Mouse (Mus musculus) ES-Bruce4 (cell line): ENCODE results near the gene Mvk. TPM values are rescaled to one million over a fixed set of nuclear protein-coding genes. Genes with fewer than 3 reads are reported as not detected.
A peak's percentile ranks its signal among the peaks of the same experiment; 100 is the strongest.

Experiments
- H3K27ac ChIP-seq: 2 replicates; pipeline ENCODE4 v1.5.1; 2012; ENCODE audit warnings: low read length, inconsistent platforms; ENCODE audit not compliant: insufficient read depth
- H3K27me3 ChIP-seq: 2 replicates; pipeline ENCODE4 v1.6.1; 2012; ENCODE audit warnings: mild to moderate bottlenecking, low read length, inconsistent platforms; ENCODE audit not compliant: control insufficient read depth, poor library complexity, insufficient read depth, severe bottlenecking
- H3K36me3 ChIP-seq: 2 replicates; pipeline ENCODE4 v1.6.1; 2012; ENCODE audit warnings: inconsistent platforms, mild to moderate bottlenecking, low read length, moderate library complexity; ENCODE audit not compliant: control insufficient read depth, poor library complexity, insufficient read depth, severe bottlenecking
- H3K4me1 ChIP-seq: one replicate; pipeline ENCODE4 v1.8.1; 2011; ENCODE audit warnings: low read length; ENCODE audit not compliant: control insufficient read depth, insufficient read depth
- H3K4me3 ChIP-seq: 2 replicates; pipeline ENCODE4 v1.5.1; 2011; ENCODE audit warnings: low read depth, mild to moderate bottlenecking, low read length
- H3K9ac ChIP-seq: 2 replicates; pipeline ENCODE4 v1.6.1; 2012; ENCODE audit warnings: low read depth, mild to moderate bottlenecking, inconsistent platforms; ENCODE audit not compliant: poor library complexity, severe bottlenecking
- H3K9me3 ChIP-seq: replicated peaks from 2 replicates; pipeline ENCODE4 v1.6.1; 2012; ENCODE audit warnings: mild to moderate bottlenecking, low read length, inconsistent platforms; ENCODE audit not compliant: control insufficient read depth, poor library complexity, insufficient read depth, severe bottlenecking
- CTCF ChIP-seq: IDR thresholded peaks from one replicate; pipeline ENCODE4 v1.8.1; 2011; ENCODE audit warnings: low read depth, low read length
- EP300 ChIP-seq: IDR thresholded peaks from 2 replicates; pipeline ENCODE4 v1.6.1; 2011; ENCODE audit warnings: low read depth, low read length; ENCODE audit not compliant: insufficient read depth
- POLR2A ChIP-seq: IDR thresholded peaks from one replicate; pipeline ENCODE4 v1.8.1; 2011; ENCODE audit warnings: low read length; ENCODE audit not compliant: insufficient read depth
- polyA plus RNA-seq: library from polyadenylated mRNA; stranded (reverse); fragments of >200 nt; gene quantifications from 2 replicates; pipeline ENCODE4 v1.2.4, GENCODE M21; 2011; ENCODE audit warnings: low read depth; ENCODE audit not compliant: missing spikeins, insufficient read depth, insufficient read length

The Mvk gene
- polyA plus RNA-seq, 1 experiment = 16.7 TPM

DNA sequence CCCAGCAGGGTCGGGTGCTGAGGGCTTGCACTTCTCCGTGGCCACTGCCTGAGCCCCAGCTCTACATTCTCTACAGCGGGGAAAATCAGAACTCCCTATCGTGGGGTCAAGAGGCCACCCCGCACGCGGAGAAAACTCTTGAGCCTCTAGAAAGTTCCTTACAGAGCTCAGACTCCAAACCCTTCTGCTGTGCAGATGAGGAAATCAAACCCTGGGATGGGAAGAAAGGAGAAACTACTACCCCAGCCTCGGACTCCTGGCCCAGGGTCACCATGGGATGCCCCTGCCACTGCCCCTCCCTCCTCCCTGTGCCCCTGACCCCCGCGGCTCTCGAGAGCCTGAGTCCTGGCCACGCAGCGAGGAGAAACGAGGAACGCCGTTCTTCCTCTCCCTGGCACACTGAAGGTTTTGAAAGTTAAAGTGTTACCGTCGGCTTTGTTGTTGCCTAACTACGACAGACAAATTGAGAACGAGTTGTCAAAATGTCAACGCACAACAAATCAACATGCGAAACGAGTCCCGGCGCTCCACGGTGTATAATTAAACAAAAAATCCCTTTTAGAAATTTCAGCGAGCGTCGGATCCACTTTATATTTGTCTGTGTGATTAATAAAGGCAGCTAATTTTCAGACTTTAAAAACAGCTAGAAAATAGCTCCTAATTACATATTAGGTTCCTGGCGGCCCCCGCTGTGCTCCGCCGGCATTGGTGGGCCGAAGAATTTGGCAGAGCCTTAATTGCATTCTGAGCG is 30.8 kb downstream of the Mvk start:
- Histone ChIP-seq H3K27me3 (no peaks in the 10 kb centered on the region), H3K9me3 (no peaks in the 10 kb centered on the region), H3K27ac (no peak overlapping the region), H3K36me3 (no peaks in the 10 kb centered on the region), H3K4me3 (no peak overlapping the region), H3K4me1 (no peaks in the 10 kb centered on the region), H3K9ac (no peak overlapping the region)
- TF ChIP-seq POLR2A = no peak
- no peak for TF ChIP-seq CTCF
- TF ChIP-seq EP300 = no peak

DNA sequence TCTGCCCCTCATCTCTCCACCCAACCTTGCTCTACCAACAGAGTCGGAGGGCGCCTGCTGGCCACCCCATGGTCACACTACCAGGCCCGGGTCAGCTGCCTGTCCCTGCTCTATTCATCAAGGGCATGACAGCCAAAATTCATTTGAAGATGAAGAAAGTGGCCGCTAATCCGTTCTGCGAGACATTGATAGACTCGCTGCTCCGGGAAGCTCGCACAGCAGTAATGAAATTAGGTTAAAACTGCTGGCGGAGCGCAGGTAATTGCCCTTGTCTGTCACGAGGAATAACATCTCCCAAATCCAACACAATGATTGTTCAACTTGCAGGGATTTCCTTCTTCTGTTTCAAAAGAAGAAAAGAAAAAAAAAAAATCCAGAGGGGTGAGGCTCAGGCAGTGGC is 34.2 kb downstream of the Mvk start:
- Histone ChIP-seq H3K4me1 (no peaks in the 10 kb centered on the region), H3K36me3 (no peaks in the 10 kb centered on the region), H3K4me3 (no peak overlapping the region), H3K27ac (no peak overlapping the region), H3K9ac (no peak overlapping the region), H3K9me3 (no peaks in the 10 kb centered on the region), H3K27me3 (no peaks in the 10 kb centered on the region)
- TF ChIP-seq CTCF (no peak), POLR2A (no peak), EP300 (no peak)

DNA sequence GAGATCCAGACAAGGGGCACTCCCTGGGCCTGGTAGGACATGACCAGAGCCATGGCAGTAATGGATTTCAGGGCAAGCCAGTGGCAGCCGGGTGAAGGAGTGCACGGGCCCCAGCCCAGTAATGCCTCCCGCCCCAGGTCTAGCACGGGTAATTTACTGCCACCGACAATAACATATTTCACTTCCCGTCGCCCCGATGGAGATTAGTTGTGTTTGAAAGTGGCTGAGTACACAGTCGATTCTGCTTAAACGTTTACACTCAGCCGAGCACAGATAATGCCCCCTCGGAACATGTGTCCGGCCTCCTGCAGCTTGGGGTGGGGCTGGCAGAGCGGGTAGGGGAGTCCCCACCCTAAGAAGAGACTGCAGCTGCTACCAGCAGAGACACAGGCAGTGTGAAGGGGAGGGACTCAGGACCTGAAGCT is 38.5 kb downstream of the Mvk start:
- Histone ChIP-seq H3K4me1 (no peaks in the 10 kb centered on the region), H3K4me3 (no peak overlapping the region), H3K27me3 (no peaks in the 10 kb centered on the region), H3K36me3 (no peaks in the 10 kb centered on the region), H3K9ac (no peak overlapping the region), H3K27ac (no peak overlapping the region), H3K9me3 (no peaks in the 10 kb centered on the region)
- TF ChIP-seq EP300 = no peak
- TF ChIP-seq POLR2A = no peak
- no peak for TF ChIP-seq CTCF

DNA sequence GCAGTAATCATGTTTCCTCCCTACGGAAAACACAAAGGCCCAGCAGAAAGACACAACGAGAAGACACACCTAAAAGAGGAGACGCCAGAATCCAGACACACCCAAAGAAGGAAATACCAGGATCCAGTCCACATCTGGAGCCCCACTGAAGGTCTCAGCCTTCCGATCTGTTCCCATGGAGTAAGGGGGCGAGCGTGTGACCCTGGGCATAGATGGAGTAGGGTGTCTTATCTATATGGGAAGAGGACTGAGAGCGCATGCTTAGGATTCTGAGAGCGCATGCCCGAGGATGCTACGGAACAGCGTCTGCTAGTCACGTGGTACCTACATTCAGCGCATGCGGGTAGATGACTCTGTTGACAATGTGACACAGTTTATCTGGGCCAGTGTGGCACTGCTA is 41.6 kb downstream of the Mvk start:
- H3K36me3 ChIP-seq = no peaks in the 10 kb centered on the region
- no peak overlapping the region; the same call in 1 of the 2 replicates for H3K27ac ChIP-seq
- peak overlapping the region; percentile 34 for H3K9ac ChIP-seq
- no peaks in the 10 kb centered on the region for H3K27me3 ChIP-seq
- H3K4me3 ChIP-seq = peak overlapping the region; percentile 59
- TF ChIP-seq EP300 (no peak), CTCF (no peak), POLR2A (no peak)
- no peaks in the 10 kb centered on the region for H3K4me1 ChIP-seq
- no peaks in the 10 kb centered on the region for H3K9me3 ChIP-seq

DNA sequence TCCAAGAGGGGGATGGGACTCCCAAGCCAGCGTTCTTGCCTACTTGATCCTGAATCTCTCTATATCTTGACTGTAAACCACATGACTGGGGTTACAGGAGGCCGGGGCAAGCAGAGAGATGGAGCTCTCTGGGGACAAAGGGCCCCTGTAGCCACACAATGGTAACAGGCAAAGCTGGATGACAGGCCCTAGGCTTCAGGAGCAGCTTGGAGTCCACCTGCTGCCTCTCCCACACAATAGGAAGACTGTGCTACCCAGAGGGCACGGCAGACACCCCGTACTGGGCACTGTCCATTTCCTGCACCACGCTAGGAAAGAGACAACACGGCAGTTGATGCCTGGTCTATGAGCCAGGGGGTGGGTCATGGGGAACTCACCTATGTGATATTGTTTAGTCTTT is 45.5 kb downstream of the Mvk start:
- H3K27me3 ChIP-seq = no peaks in the 10 kb centered on the region
- no peak overlapping the region for H3K27ac ChIP-seq
- H3K9me3 ChIP-seq = no peaks in the 10 kb centered on the region
- H3K4me3 ChIP-seq = no peak overlapping the region
- TF ChIP-seq EP300 (no peak), CTCF (no peak), POLR2A (no peak)
- no peak overlapping the region for H3K9ac ChIP-seq
- no peaks in the 10 kb centered on the region for H3K4me1 ChIP-seq
- H3K36me3 ChIP-seq = no peaks in the 10 kb centered on the region

DNA sequence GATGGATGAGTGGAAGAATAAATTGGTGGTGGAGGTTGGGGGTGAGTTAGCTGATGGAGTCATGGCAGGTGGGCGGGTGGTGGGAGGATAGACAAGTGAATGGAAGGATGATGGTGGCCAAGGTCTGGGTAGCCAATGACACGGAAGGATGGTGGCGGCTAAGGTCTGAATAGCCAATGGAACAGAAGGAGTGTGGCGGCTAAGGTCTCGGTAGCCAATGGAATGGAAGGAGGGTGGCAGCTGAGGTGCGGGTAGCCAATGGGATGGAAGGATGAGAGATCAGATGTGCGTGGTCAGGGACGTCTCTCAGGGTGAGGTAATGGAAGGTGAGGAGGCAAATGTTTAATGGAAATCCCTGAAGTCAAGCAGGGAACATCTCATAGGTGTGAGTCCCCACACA is 46.2 kb downstream of the Mvk start:
- TF ChIP-seq POLR2A (no peak), CTCF (no peak), EP300 (no peak)
- Histone ChIP-seq H3K4me1 (no peaks in the 10 kb centered on the region), H3K9ac (no peak overlapping the region), H3K4me3 (no peak overlapping the region), H3K36me3 (no peaks in the 10 kb centered on the region), H3K27ac (no peak overlapping the region), H3K27me3 (no peaks in the 10 kb centered on the region), H3K9me3 (no peaks in the 10 kb centered on the region)
